Mouse (Mus musculus) gastrocnemius, adult 8-10 months (tissue): ENCODE measurements around the gene Bad. TPM values are rescaled to one million over a fixed set of nuclear protein-coding genes. Genes with fewer than 3 reads are reported as not detected.

Experiments
- DNase-seq, 2 experiments: peaks; one replicate each; pipeline ENCODE4 v3.0.0; 2022; ENCODE audit warnings: low spot score in 2 of 2
- total RNA-seq, 4 experiments: library from RNA; stranded (reverse); gene quantifications; 2 replicates each; pipeline ENCODE4 v1.2.4; 2022

Gene Bad
- total RNA-seq, 4 experiments from 2014 or later = 8.2 to 11.8 (median 10.6) TPM

DNA sequence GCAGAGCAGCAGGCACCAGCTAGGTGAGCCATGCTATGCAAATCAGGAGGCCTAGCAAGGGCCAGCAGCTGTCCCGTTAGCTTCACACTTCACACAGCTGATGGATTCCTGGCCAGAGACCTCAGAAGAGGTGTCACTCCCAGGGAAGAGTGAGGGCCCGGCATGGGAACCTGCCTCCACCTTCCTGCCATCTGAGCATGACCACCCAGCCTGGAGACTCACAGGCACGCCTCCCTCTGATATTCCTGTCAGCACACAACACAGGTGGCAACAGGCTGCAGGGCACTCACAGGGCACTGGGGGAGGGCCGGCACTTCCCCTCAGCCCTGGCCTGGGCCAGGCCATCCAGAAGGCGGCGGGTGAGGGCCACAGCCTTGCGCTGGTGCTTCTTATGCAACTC lies 13.8 kb downstream of the Bad start:
- DNase-seq = no peak

DNA sequence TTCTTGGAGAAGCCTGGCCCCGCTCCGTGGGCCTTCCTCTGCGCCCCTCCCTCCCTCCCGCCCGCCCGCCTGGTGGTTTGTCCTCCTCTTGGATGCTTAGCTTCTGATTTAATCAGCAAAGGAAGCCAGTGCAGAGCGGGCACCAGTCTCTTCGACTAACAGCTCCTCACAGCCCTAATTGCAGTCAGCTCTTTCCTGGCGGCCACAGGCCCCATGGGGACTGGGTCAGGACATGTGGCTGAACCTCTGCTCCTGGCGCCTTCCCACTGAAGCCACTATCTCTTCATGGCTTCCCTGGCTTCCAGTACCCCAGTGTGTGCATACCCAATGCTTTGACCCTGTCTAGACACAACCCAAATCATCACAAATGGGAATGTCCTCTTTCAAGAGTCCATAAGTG lies 14.8 kb downstream of the Bad start:
- DNase-seq = no peak

DNA sequence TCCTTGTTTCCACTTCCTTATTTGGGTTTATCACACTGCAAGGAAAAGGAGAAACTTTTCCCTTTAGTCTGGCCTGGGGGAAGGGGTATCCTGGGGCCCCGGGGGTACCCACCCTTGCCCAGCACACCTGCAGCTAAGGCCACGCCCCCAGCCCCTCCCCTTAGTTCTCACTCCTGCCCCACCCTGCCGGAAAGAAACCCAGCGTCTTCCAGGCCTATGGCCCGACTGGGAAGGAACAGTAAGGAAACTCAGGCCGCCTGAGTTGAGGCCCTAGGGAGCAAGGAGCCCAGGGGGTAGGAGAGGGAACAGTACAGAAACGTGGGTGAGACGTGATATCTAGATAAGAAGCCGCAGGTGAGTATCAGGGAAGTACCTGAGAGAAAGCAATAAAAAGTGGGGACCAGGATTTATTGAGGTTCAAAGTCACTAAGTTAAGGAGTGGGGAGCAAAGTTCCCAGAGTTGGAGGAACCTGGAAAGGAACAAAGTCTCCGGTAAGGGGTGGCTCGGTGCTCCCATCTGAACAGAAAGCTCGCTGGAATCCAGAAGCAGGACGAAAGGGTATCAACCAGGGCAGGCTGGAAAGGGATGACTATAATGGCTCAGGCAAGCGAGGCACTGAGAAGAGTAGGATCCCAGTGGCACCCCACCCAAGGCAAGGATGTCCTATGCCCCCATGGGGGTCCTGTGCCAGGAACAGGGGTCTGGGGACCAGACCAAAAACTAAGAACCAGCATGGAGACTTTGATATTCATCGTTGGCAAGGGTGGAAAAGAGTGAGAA lies 27.0 kb downstream of the Bad start:
- no peak for DNase-seq

DNA sequence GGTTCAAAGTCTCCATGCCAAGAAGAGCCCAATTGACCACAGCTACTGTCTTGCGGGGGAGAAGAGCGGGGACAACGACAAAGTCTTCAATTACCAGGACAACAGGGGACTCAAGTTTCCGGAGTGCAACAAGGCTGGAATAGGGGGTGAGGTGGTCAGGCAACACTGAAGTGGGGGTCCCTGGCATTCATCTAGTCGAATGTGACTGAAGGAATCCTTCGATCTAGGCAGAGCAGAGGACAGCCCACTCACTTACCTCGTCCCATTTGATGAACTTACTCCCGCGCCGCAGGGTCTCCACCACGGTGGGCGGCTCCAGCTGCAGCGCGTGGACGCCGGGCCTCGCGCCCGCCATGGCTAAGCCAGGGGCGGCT lies 27.6 kb downstream of the Bad start:
- DNase-seq = no peak

DNA sequence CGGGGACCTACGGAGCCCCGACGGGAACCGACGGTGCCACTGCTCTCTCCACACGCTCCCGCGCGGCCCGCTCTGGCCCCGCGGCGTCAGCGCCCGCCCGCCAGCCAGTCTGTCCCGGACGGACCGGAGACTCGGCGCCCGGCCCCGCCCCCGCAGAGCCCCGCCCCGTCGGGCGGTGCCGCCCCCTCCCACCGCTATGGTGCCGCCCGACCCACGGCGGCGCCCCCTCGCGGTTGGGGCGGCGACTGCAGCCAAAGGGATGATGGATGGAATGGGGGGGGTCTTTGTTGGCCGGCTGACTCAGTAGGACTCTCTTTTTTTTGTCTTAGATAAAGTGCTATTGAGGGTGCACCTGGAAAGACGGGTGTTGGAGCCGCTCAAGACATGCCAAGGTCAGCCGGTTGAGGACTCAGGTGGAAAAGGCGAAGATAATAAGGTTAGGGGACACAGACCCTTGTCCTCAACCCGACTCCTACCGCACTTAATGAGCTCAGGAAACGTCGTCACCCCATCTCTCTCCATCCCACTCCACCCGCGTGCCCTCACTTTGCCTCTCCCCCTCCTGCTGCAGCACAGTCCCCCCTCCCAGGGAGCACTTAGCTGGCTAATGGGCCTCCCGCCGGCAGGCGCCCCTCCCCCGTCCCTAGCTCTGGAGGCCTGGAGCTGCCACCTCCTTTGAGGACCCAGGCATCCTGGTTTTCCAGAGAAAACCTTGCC lies 28.2 kb downstream of the Bad start:
- peak; percentile 59 to 67 for DNase-seq

DNA sequence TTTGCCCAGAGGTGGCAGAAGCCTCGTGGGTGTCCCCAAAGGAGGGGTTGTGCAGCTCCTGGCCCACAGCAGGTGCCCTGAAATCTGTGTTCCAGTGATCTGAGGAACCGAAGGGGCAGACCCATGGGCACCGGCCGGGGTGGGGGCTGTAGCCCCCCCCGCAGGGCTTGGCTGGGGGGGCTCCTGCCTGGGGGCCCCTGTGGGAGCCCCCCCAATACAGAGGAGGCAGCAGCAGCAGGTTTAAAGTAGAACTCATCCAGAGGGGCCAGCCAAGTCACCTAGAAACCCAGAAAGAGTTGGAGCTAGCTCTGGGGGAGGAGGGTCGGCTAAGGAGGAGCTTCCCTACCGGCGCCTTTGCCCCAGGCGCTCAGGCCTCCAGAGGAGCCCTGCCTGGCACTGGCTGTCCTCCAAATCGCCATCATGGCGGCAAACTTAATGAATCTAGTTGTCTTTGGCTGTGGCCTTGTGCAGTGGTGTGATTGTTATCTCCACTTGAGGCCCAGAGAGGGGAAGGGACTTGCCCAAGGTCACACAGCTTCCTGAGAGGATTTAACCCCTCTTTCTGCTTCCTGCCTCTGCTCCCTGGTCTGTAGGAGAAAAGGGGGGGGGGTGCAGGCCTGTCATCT lies 28.9 kb downstream of the Bad start:
- no peak for DNase-seq

DNA sequence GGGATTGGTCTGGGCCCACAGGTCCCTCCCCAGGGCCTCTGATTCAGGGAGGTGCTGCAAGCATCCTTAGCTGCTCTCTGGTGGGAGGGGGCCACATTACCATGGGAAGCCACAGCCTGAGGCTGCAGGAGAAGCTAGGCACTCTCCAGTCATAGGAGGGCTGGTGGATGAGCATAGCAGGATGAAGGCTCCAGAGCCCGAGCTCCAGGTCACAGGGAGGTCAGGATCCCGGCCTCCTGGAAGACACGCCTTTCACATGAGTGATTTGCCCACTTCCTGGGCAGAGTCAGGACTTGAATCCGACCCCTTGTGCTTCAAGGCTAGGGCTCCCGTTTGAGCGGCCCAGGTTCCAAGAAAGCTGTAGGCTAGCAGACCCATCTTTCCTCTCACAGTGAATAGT lies 30.0 kb downstream of the Bad start:
- no peak for DNase-seq

DNA sequence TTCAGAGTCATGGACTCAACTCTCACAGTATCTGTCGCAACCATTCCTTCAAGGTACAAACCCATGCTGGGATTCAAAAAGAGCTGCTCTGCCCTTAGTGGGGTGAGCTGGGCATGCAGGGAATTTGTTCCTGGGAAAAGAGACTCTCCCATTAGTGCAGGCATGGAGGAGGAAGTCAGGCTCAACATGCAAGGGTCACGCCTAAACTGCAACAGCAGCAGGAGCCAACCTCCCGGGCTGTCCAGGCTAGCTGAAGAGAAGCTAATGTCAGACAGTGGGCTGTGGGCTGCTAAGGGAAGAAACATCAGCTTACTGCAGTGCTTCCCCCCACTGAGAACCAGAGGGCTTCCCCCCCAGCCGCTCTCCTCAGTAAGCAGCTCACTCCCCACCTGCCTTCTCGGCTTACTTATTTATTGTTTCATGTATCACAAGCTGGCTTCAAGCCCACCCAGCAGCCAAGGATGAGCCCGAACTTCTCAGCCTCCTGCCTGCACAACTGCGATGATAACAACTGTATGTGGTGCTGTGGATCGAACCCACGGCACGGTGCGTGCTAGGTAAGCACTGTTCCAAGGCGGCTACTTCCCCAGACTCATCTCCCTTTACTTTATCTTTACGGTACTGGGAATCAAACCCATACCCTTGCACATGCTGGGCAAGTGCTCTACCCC lies 30.7 kb downstream of the Bad start:
- DNase-seq = no peak

DNA sequence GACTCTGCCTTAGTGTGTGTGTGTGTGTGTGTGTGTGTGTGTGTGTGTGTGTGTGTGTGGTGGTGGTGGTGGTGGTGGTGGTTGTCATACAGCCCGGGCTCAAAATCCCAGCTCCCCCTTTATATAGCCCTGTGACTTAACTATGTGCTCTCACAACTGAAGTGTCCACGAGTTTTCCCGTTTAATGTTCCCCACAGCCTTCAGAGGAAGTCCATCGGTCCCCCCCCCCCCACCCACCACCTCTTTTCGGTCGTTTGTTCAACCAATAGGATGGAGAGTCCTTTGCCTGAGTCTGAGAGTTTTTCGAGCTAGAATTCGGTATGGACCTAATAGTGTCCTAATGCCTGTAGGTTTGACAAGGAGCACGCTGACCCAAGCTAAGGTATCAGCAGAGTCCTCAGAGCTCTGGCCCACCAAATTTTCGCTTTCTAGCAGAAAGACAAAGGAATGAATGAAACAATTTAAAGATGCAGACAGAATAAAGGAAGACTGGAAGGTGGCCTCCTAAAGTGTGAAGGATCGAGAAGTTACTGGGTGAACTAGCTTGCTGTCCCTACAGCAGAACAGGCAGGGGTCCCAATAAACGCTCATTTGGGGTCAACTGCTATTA lies 32.0 kb downstream of the Bad start:
- no peak for DNase-seq

DNA sequence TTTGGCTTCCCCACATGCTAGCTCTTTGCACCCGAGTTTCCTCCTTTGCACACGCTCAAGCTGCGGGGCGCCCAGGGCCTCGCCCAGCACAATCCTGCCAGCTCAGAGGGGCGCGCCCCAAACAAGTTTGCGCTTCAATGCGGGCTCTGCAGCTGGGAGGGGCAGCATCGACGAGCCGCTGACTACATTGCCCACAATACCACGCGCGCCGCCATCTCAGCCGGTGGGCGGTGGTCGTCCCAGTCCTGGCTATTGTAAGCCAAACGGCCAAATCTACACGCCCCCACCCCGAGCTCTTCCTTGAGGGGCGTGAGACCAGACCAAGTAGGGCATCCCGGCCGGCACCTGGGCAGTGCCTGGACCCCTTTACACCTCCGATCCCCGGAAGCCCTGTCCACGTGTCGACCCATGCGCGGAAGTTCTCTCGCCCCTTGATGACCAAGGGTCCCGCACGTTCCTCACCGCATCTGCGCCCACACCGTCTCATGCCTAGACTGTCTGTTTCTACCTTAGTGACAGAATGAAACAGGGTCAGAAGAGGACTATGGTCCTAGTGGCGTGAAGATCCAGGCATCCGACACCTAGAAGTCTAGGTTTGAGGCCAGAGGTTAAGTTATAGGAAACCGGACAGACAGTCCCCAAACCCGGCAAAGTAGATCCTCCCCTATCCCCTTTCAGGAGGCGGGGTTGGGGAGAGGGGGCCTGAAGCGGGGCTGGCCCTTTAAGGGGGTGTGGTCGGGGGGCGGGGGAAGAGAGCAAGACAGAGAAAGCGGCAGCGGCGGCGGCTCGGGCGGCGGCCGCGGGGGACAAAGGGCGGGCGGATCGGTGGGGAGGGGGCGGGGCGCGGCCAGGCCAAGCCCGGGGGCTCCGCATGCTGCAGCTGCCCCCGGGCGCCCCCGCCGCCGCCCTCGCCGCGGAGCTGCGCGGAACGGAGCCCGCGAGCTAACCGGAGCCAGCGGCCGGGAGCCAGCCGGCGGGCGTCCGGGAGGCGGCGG lies 32.8 kb downstream of the Bad start, which contains the start of gene Ppp1r14b:
Gene Ppp1r14b, plus strand, starts transcription at position 758 of the 995 bp plus-strand sequence.
- peak; percentile 64 to 70 for DNase-seq

DNA sequence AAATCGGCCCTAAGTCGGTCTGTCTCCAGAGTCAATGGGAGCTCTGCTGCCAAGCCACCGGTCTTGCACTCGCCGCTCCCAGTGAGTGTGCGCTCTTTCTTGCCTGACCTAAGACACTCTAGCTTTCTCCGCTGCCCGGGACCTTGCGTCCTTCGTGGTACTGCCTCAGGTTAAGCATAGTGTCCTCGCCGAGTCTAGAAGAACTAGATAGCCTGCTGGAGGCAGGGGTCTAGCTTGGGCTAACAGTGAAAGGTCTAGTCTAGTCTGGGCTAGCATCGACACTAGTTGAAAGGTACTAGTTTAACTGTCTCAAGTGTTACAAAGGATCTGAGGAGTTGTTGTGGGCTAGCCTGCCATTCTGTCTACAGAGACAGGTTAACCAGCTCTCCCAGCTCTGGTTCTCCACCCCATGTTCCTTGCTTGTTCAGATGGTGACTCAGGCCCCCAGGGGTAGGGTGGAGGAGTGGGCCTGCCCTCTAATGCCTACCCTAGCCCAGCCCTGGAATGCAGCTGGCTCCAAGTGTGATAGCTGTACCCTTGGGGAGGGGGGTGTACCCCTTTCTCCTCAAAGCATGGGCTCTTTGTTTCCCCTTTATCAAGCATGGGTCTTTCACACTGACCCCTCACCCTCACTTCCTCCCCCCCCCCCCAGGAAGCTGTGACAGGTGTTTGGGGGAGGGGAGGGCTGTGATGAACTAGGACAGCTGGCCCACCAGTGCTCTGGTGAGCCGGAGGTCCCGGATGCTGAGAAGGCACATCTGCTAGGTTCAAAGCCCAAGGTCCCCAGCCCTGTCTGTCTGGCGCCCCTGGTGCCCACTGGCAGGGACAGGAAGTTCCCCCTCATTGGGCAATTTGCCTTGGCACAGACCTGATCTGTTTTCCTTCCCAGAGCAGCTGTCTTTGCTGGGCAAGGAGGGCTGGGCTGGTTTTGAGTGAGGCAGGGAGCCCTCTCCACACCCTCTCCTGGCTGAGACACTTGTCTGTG lies 34.2 kb downstream of the Bad start, which contains the start of gene Plcb3:
Gene Plcb3, minus strand, starts transcription at position 934 of the 985 bp plus-strand sequence.
- DNase-seq = peak; percentile 73 to 79

DNA sequence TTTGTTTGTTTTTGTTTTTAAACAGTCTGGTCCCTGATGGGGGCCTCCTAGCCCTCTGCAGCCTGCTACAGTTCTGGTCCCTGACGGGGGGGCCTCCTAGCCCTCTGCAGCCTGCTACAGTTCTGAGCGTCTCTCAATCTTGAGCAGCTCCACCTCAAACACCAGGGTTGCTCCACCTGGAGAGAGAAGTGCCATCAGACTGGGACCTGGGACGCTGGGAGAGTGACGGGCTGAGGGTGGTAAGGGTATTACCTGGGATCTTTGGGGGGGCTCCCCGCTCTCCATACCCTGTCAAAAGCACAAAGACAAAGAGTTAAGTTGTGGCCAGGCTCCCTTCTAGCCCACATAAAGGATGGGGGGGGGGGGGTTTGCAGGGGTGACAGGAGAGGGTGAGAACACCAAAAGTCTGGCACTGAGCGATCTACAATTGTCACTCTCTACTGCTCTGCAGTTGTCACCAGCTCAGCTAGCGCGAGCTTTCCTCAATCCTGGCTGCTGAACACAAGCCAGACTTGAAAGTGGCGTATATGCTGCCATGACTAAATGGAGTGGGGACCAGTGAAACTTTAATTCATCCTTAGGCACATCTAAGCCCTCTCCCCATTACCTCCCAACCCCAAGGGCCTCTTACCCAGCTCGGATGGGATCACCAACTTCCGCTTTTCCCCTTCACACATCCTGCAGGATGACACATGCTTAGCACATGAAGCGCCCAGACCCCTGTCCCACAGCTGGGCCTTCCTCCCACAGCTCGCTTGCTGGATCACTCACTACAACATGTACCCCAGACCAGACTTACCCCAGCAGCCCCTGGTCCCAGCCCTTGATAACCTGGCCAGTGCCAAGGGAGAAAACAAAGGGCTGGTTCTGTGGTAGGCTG lies 36.3 kb downstream of the Bad start:
- no peak for DNase-seq

DNA sequence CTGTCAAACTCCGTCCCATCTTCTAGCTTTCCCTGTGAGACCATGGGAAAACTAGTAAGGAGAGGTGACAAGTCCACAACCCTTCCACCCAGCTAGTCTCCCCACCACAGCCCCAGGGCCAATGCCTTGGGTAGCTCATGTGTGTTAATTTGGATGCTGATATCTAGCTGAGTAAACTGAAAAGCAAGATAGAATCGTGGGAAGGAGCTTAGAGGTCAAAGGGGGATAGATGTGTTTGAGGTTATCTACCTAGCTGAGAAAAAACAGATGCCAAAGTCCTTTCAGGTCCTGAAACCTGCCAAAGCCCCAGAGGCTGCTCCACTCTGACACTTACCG lies 36.9 kb downstream of the Bad start:
- no peak for DNase-seq

DNA sequence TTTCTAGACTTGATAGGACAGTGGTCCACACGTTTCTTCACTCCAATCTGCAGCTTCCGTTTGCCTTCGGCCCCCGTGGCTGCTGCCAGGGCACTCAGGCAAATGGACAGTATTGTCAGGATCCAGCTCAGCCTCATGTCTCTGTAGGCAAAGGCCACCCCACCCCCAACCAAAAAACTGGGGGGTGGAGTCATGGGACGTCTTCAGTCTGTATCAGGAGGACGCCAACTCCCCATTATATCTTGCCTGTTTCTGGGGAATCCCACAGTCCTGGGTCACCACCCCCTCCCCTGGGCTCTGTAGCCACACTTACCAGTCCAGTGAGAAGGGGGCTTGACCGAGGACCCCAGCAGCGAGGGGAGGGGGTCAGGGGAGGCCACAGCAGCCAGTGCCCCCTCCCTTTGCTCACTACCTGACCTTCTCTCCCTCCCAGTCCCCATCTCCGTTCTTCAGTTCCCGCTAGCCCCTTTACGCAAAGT lies 37.4 kb downstream of the Bad start:
- peak; percentile 37 to 49 for DNase-seq

DNA sequence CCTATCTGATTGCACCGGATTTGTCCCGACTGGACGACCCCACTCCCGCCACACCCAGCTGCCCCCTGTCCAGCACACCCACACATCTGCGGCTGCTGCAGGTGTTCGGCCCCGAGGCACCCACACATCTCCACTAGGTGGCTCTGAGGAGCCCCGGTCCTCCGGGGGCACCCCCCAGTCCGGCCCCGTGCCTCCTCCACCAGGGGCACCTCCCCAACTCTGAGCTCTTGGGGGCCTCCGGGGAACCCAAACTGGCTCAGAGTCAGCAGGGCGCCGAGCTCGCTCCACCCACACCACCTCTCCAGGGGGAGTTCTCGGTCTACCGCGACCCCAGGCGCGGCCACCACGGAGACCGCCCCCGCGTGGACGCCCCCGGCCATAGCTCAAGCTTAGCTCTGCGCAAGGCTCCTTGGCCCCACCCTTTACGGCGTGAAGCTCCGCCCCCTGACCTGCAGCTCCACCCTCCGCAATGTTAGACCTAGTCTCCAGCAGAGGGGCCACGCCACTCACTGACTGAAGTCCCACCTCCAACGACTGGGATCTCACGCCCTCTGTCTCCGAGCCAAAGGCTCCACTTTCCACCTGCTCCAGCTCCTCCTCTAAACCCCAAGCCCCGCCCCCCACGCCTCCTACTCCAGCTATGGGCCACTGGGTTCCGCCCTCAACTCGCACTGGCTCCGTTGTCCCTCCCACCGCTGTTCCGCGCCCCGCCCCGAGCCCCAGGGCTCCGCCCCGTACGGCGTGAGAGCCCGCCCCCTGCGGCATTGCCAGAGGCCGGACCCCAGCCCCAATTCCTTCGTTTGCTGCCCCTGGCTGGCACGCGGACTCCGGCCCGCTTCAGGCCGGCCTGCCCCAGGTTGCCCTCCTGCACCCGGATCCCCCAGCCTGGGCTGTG lies 38.1 kb downstream of the Bad start:
- DNase-seq = peak; percentile 100

DNA sequence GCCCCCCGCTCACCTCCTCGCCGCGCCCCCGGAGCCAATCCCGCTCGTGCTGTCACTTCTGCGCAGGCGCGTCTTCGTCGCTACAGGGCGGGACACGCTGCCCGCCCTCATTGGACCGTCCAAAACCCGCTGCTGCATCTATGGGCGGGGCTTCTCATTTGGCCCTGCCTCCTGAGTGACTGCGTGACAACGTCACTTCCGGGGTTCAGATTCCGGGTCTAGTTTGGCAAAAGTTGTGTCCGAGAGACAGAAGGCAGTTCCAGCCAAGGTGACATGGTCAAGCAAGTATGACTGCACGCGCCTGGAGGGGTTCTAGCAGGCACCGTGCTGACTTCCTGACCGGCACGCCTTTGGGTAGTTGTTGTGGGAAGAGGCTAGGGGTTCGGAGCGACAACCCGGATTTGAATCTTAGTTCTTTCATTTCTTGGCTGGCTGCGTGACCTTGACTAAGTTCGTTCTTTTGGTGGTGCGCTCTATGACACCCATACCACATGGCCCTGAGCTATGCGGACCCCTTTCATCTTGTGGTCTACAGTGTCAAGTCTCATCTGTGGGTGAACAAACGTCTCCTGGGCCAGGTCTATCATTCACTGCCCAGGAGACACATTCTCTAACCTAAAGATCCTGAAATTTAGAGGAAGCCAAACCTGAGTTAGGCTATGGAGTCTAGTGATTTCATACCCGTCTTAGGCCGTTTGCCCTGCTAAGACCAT lies 38.9 kb downstream of the Bad start, which contains the start of gene Fkbp2:
Gene Fkbp2, minus strand, starts transcription at position 121 of the 713 bp plus-strand sequence.
- peak; percentile 98 to 99 for DNase-seq
